Mouse (Mus musculus): ENCODE results near the gene Tiam2.

Tiam2 gene

DNA sequence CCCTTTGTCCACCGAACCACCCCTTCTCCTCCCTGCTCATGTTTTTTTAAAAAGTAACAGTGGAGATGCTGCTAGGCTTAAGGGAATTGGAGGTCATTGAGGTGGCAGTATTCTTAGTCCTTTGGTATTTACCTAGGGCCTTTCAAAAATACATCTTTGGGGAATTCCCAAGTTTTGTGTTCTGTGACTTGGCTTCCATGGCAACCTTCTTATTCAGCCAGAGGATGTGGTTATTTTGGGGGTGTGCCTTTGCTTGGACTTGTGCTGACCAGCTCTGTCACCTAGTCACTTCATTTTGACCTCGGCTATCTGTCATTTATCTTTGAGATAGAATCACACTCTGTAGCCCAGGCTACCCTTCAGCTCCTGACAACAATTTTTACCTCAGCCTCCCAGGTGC lies 68.6 kb downstream of the Tiam2 start:
- DNase-seq (ENCODE audit: low spot score in 2 of 2) = peak in 1 of 2 experiments; percentile 9

DNA sequence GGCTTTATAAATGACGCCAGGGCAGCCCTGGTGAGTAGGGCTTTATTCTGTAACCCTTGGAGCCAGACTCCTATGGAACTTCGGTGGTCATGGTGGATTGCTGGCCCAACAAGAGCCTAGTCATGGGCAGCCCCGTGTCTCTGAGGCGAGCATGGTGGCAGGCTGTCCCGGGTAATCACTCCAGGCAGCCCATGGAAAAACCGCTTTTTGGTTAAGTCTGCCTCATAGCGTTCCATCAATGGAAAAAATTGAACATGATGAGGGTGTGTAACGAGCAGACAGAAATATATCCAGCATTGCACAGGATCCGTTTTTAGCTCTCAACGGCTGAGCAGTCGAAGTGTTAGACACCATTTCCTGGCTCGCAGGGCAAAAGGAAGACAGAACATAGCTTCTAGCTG lies 70.5 kb downstream of the Tiam2 start:
- DNase-seq (ENCODE audit: low spot score in 2 of 2) = no peak

DNA sequence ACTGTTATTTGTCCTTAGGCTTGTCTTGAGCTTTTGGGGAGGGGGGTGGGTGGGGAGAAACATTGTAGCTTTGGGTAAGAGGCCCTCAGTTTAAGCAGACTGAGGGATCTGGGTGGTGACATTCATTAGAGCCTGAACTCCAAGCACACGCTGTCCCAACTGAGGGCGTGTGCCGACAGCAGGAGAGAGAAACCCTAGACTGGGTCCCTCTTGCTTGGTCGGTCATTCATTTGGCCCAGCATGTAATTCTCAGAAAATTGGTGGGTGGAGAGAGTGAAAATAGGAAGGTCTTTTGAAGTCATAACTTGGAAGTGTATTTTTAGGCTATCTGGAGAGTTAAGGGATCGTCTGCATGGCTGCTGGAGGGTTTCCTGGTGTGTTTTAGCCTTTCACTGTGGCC lies 71.5 kb downstream of the Tiam2 start:
- no peak for DNase-seq (ENCODE audit: low spot score in 2 of 2)

DNA sequence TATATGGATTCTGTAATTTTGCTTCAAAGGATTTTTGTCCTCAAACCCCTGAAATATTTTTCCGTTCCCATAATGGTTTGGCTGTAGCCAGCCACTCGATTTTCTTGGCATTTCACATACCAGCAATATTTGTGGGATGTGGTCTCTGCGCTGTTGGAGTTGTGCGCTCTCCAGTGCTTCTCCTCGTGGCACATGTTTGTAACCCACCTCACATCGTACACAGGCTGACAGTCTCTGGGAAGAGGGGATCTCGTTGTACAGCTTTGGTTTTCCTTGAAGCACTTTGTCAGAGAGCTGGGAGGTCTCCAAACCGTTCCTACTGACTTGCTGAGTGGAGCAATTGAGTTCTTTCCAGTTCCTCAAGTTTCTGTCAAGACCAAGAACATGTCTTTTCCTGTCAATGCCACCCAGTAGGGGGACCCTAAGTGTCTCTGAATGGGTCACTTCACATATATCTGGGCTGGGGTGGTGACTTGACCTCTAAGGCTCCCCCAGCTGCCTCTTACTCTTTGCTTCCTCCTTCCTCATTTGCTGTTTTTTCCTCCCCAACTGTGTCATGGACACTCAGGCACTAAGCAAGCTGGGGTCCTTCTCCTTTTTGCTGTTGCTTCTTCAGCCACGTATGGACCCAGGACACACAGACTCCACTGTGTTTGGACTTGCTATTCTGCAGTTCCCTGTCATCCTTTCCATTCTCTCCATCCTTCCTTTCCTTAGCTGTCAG lies 79.1 kb downstream of the Tiam2 start:
- DNase-seq (ENCODE audit: low spot score in 2 of 2) = no peak

DNA sequence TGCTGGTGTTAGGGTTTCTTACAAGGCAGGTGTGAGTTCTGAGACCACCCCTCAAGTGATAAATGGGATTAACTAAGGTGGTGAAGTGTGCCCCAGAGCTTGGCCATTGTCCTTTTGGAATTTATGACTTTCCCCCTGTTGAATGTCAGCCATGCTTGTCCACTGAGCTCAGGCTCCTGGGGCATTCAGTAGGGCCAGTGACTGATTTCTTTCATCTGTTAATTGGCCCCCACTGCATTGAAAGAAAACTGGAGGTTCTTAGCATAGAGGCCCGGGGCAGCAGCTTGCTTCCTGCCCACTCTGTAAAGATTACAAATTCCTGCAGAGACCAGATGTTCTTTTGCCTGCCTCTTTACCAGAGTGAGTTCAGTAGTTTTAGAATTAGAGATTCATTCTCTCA lies 80.7 kb downstream of the Tiam2 start:
- no peak for DNase-seq (ENCODE audit: low spot score in 2 of 2)

DNA sequence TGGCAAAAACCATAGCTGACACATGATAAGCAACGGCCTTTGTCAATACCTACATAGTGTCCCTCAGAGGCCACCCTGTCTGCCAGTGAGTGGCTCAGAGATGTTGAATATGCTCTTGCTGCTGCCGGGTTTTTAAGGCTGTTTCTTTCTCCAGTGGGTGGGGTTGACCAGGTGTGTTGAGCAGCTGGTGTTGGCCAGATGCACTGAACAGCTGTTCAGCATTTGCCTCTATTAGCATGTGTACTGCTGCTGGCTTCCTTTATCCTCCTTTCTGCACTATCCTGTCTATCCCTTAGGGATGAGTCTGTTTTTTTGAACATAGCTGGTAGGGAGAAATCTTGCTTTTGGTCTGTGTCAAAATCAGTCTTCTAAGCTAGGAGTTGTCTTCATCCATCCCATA lies 83.9 kb downstream of the Tiam2 start:
- DNase-seq (ENCODE audit: low spot score in 2 of 2) = no peak

DNA sequence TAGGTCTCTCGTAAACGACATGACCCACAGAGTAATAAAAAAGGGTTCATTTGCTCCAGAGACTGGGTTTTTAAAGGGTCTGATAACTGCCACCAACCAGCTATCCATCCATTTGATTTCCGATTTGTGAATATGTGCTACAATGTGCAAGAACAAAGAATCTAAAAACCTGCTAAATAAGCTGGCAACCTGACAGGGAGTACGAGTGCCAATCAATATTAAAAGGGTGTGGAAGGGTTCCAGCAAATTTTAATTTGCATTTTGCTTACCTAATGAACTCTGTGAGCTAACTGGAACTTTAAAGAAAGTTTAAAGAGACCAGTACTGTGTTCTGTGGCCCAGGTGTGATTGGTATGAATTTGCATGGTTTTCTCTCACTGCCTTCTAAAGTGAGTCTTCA lies 86.4 kb downstream of the Tiam2 start:
- DNase-seq (ENCODE audit: low spot score in 2 of 2) = no peak

DNA sequence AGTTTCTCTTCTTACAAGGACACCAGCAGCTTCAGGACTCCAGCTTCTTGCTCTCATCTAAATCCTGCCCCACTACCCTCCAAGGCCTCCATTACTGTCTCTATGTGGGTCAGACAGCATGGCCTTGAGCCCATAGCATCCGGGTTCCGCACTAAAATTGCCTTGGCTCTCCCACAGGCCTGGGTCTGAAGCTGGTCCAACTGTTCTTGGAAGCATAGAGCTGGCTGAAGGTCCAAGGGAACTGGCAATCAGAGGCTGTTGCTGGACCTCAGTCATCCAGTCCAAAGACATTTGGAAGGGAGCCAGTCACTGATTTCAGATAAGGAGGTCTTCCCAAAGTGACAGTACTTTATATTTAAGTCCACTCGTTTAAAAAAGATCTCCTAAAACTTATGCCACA lies 89.2 kb downstream of the Tiam2 start:
- DNase-seq (ENCODE audit: low spot score in 2 of 2) = no peak

DNA sequence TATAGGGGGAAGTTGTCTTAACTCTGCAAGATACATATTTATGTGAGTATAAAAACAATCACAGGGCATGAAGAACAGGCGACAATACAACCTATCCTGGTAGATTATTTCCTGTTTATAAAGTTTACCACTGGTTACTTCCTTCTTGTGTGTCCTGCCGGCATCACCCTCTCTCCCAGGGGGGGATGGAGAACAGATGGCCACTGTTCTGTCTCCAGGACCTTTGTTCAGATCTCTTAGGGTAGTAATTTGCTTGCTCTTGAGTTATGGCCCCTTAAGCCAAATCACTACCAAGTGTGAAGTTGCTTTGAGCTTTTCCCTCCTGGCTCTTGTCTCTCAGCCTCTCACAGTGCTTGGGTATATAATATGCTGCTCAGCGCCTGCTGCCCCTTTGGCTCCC lies 90.0 kb downstream of the Tiam2 start:
- no peak for DNase-seq (ENCODE audit: low spot score in 2 of 2)

DNA sequence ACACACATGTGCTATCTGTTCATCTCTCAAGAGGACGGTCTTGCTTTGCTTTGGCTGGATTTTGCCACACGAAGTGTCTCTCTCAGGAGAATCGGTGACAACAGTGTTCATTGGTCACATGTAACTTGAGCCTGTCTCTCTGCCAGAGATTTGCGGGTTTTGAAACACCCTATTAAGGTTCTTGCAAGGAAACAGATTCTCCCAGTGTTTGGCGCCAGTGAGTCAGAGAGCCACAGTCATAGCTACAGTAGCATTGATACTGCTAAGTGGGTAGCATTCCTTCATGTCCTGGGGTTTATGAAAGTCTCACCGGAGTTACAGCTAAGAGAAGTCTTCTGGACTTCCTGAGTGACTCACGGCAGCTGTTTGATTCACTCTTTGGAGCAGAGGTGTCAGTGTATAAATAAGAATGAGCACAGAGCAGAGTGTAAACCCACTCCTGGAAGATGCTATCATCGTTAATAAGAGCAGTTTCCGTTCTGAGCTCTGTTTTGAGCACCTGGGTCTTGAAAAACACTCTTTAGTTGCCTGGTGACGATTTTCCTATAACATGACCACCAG lies 93.1 kb downstream of the Tiam2 start:
- peak in 1 of 2 experiments; percentile 3 for DNase-seq (ENCODE audit: low spot score in 2 of 2)

DNA sequence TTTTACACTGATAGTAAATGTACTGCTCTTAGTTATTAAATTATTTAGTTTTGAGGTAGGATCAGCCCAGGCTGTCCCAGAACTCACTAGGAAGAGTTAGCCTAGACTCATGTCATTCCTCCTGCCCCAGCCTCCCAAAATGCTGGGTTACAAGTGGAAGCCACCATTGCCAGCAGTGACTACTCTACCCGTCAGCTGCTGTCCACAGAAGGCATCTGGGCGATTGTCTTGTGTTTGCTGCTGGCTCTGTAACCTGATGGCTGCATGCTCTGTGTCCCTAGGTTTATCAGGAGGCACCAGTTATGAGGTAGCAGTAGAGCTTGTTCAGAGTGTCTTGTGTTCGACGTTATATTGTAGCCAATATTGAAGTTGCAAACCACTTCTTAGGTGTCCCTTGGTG lies 93.8 kb downstream of the Tiam2 start:
- no peak for DNase-seq (ENCODE audit: low spot score in 2 of 2)

DNA sequence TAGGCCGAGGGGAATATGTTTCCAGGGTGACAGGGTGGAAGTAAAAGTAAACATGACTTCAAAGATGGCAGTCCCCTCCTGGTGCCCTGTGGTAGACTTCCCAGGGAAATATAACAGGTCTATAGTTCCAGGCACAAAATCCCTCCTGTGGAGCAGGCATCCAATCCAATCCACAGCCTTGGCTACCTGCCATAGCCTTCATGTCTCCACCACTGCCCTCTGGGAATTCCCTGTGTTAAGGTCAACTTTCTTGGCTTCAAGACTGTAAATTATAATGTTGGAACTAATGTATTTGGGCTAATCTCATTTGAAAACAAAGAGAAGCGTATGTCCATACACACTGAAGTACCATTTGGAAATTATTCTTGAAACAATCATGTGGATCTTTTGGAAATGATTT lies 97.0 kb downstream of the Tiam2 start:
- DNase-seq (ENCODE audit: low spot score in 2 of 2) = no peak

DNA sequence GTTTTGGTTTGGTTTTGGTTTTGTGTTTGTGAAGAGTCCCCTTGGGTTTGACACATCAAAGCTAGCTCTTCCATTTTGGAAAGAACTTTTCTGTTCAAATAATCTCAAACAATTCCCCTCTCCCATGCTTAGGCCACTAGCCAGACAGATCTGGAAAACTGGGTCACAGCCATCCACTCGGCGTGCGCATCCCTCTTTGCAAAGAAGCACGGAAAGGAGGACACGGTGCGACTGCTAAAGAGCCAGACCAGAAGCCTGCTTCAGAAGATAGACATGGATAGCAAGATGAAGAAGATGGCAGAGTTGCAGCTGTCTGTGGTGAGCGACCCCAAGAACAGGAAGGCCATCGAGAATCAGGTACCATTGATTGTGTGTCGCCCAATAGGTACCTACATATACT lies 102.3 kb downstream of the Tiam2 start:
- DNase-seq (ENCODE audit: low spot score in 2 of 2) = no peak

DNA sequence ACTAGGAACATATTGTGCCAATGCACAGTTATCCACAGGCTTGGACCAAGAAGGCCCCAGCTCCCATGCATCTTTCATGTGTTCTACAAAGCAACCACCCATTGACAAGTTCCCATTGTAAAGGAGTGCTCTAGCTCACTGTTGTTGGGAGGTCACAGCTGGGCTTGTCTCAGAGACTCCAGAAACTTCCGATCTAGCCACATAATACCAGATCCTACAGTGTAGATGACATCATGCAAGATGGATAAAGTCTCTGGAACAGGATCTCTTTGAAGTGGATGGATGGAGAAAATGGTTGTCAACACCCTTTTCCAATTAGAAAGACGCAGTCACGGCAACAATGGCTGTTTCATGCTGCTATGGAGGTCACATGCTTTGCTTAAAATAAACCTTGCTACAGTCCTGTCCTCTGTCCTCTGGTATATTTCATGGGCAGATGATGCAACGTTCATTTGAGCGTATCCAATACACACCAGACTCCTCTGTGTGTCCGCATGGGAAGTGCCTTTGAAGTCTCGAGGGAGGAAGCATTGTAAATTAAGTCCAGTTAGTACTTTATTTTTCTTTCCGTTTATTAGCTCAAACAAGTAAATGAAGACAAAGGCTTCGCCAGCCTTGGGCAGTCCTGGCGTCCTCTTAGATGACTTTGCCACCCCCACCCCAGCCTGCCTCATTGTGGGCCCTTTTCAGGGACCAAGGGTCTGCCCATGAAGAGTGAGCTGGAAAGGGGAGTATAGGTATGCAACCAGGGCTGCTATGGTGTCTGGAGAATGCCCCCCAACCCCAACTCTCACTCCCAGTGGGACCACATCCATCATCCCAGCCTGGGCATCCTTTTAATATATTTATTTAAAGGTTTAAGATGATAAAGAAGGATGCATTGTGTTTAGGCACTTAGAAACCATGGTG lies 106.5 kb downstream of the Tiam2 start:
- DNase-seq (ENCODE audit: low spot score in 2 of 2) = no peak

DNA sequence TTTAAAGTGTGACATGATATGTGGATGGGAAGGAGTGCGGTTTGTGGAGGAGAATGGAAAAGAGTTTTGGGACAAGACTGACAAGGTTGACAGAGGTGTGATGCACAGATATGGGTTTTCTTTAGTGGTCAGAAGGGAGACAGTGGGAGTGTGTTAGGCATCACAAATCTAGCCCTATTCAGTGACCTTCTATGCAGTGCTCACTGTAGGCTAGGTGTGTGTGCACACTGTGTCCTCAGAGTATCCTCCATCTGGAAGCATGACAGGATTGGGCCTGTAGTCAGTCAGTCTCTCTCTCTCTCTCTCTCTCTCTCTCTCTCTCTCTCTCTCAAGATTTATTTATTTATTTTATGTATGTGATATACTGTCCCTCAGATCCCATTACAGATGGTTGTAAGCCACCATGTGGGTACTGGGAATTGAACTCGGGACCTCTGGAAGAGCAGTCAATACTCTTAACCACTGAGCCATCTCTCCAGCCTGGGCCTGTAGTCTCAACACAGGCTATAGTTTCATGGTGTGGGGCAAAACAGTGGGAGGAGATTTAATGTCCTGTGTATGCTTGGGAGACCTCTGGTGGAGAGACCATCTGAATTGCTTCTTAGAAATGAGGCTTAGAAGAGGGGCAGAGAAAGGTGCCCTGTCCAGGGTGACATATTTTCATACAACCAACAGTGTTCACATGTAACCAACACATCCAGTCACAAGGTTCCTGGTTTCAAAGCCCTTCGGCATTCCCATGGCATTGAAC lies 107.3 kb downstream of the Tiam2 start:
- DNase-seq (ENCODE audit: low spot score in 2 of 2) = no peak

DNA sequence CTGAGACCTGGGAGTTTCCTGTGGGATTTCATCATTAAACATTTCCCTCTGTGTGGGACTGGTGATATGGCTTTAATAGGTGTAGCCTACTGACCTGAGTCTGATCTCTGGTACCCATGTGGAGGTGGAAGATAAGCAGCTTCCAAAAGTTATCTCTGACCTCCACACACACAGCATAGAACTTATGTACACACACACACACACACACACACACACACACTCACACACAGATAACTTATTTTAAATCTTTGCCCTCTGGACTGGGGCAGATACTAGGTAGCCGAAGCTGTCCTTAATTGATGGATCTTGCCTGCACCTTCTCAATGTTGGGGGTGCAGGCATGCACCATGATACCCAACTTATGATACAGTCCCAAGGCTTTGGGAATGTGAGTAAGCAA lies 108.9 kb downstream of the Tiam2 start:
- DNase-seq (ENCODE audit: low spot score in 2 of 2) = no peak

DNA sequence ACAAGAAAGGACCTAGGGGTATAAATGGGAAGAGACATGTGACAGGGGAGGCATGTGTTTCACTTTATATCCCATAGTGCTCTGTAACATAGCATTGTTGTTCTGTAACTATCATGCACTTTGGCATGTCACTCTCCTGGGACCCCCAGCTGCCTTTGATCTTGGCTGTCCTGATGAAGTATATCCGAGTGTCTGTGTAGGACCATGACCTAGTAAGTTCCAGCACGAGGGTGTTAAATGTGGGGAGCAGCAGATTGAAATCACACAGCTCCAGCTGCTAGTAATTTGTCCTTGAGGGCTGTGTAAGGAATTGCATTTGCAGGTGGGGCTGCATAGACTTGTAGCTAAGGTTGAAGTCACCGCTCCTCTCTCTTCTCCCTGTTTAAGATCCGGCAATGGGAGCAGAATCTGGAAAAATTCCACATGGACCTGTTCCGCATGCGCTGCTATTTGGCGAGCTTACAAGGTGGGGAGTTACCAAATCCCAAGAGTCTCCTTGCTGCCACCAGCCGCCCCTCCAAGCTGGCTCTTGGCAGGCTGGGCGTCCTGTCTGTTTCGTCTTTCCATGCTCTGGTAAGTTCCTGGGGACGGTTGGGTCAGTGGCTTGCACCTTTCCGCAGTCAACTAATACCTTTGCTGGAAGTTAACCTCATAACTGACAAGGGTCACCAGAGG lies 110.6 kb downstream of the Tiam2 start:
- DNase-seq (ENCODE audit: low spot score in 2 of 2) = no peak

DNA sequence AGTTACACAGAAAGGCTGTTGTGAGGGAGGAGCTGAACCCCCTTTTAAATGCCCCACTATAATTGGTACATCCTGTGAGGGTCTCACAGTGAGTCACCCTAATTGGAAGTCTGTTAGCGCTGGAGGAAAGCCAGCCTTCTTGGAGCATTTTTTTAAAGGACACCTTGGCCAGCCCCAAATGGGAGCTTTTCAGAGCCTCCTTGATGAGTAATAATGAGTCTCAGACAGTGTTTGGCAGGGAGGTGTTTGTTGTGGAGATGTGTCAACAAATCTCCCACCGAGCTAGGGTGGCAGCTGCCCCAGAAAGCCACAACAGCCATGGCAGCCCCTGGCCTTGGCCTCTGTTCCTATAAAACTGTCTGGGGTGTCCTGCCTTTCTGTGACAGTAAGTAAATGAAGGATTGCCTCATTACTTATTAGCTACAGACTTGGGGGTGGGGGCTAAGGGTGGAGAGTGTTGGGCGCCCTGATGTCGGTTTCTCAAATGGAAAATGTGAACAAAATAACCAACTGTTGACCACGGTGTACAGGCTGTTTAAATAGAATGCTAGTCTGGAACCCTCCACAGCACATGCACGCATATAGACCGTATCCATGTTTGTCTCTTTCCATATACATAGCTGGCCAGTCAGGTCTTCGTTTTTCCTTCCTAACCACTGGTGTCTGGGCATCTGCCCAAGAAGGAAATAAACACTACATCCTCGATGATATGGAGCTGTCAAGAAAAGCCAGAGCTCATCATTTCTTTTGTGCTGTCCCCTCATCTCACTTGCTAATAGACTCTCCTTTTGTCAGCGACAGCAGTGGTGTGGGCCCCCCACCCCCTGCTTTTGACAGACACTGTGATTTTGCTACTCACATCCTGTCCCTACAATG lies 116.4 kb downstream of the Tiam2 start:
- no peak for DNase-seq (ENCODE audit: low spot score in 2 of 2)

DNA sequence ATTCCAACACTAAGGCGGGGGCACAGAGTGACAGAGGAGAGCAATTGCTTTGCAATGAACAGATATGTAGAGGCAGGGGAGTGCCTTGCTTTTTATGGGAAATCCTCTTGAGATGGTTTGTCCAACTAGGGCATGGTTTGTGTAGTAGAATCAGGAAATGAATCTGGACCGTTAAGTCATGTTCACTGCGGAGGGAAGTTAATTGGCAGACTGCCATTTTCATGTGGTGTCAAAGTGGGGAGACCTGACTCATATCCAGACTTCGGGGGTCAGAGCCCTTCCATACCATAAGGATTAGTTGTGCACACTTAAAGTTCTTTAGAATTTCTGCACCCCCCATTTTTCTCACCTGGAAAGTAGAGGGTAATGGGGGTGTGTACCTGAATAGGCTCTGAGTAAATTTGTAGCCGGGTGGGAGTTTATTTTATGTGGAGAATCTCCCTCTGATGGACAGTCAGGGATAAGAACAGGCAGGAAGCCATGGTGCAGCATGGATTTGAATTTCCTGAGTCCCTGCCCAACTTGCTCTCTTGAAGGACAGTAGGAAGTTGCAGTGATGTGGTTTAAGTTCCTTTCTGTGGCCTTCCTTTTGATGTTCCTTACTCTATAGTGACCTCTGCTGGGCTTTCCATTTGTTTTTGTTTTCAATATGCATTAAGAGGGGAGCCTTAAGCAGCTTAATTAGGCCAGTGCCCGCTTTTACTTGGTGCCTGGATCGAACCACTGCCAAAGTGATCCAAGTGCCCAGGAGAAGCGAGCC lies 120.0 kb downstream of the Tiam2 start:
- DNase-seq (ENCODE audit: low spot score in 2 of 2) = no peak

DNA sequence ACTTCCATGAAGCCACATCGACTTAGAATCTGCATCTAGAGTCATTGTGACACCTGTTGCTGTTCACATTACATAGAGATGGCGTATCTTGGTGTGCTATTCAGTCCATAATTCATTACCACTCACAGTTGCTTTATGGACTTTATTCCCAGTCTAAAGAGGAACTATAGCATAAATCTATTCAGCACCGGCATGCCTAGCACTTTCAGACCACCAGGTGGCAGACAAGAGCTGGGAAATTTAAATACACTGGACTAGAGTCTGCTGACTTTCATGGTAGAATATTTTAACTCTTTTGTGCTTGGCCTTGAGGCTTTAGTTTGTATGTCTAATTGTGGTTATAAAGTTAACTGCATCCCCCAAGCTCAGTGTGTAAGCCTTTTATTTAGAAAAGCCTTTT lies 122.4 kb downstream of the Tiam2 start:
- peak; percentile 27 to 47 for DNase-seq (ENCODE audit: low spot score in 2 of 2)
